Mouse (Mus musculus) brain, embryonic 14.5 days (tissue): Measurements from ENCODE around the gene Arl6ip4.

Experiments used
- CTCF ChIP-seq: fragments of 200-500 bp; IDR thresholded peaks from 2 replicates; pipeline ENCODE4 v1.5.1; 2012; ENCODE audit warnings: inconsistent platforms, mild to moderate bottlenecking, moderate library complexity, borderline replicate concordance; ENCODE audit not compliant: insufficient read depth, insufficient read length; ENCODE audit errors: extremely low read depth
- POLR2A ChIP-seq: fragments of 200-500 bp; IDR thresholded peaks from 2 replicates; pipeline ENCODE4 v1.6.1; 2012; ENCODE audit warnings: mild to moderate bottlenecking, inconsistent platforms, borderline replicate concordance; ENCODE audit not compliant: poor library complexity, insufficient read depth, insufficient read length, severe bottlenecking; ENCODE audit errors: extremely low read depth

DNA sequence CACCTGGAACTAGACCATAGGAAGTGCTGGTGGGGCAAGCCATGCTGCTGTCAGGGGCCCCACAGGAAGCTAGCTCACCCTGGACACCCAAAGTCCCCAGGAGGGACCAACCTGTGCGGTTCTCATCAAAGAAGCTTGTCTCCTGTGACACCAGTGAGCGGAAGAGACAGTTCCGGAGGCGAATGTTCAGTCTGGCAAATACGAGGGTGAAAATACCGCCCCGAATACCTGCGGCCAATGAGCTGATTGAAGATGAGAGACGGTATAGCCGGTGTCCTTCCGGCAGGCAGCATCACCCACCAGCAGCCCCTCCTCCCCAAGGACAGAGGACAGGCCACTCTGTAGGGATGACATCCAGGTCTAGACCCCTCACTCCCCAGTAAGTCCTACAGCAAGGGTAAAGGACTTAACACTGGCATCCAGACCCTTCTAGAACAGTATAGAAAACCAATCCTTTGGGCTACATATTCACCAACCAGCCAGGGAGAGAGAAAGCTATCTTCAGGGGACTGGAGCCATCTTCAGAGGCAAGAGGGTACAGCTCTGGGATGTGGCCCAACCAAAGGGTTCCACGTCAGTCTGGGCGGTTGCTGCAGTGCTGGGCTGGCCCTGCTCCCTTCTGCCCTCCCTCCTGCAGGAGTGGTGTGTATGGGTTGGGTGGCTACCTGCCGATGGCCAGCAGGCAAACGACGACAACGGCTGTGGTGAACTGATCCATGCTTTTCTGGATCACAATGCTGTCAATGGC is 32.8 kb upstream of the Arl6ip4 start:
- TF ChIP-seq POLR2A (no peak), CTCF (no peak)
